Mouse (Mus musculus) C2C12 (cell line): ENCODE results near the gene Fam205c. TPM values are rescaled to one million over a fixed set of nuclear protein-coding genes. Genes with fewer than 3 reads are reported as not detected.

Source experiments
- H3K27me3 ChIP-seq: one replicate; pipeline ENCODE4 v1.6.1; 2011; ENCODE audit not compliant: control insufficient read depth, insufficient read depth, insufficient read length
- H3K36me3 ChIP-seq: one replicate; pipeline ENCODE4 v1.6.1; 2011; ENCODE audit not compliant: control insufficient read depth, insufficient read depth
- H3K4me3 ChIP-seq: one replicate; pipeline ENCODE4 v1.5.1; 2011; ENCODE audit warnings: mild to moderate bottlenecking, control low read depth; ENCODE audit not compliant: poor library complexity, insufficient read depth, severe bottlenecking
- H3K79me2 ChIP-seq: one replicate; pipeline ENCODE4 v1.6.1; 2011; ENCODE audit not compliant: control insufficient read depth, insufficient read depth
- H3K79me3 ChIP-seq: one replicate; pipeline ENCODE4 v1.6.1; 2011; ENCODE audit warnings: low read depth, control low read depth
- H3ac ChIP-seq: one replicate; pipeline ENCODE3; 2011; ENCODE audit warnings: low read depth; ENCODE audit not compliant: control insufficient read depth, insufficient read length
- CEBPB ChIP-seq: IDR thresholded peaks from one replicate; pipeline ENCODE4 v1.6.1; 2011; ENCODE audit warnings: low read depth, mild to moderate bottlenecking, control low read depth, moderate library complexity
- CTCF ChIP-seq: IDR thresholded peaks from one replicate; pipeline ENCODE4 v1.5.1; 2011; ENCODE audit not compliant: control insufficient read depth, insufficient read depth, insufficient read length
- FOSL1 ChIP-seq: IDR thresholded peaks from one replicate; pipeline ENCODE4 v1.8.0; 2011; ENCODE audit warnings: mild to moderate bottlenecking, low read length; ENCODE audit not compliant: poor library complexity, insufficient read depth, severe bottlenecking
- MAX ChIP-seq: IDR thresholded peaks from one replicate; pipeline ENCODE4 v1.6.1; 2011; ENCODE audit warnings: mild to moderate bottlenecking, control low read depth
- MYOD1 ChIP-seq: IDR thresholded peaks from one replicate; pipeline ENCODE4 v1.6.1; 2011; ENCODE audit warnings: low read depth; ENCODE audit not compliant: control insufficient read depth, insufficient read length
- MYOG ChIP-seq: IDR thresholded peaks from one replicate; pipeline ENCODE4 v1.6.1; 2011; ENCODE audit not compliant: control insufficient read depth, insufficient read length; ENCODE audit errors: extremely low read depth
- USF1 ChIP-seq: IDR thresholded peaks from one replicate; pipeline ENCODE4 v1.6.1; 2011; ENCODE audit warnings: low read depth, mild to moderate bottlenecking, control low read depth, moderate library complexity
- polyA plus RNA-seq: library from polyadenylated mRNA; unstranded; fragments of >200 nt; fragmentation: generic; extraction: Trizol; gene quantifications from one replicate; pipeline ENCODE4 v1.2.1, GENCODE M21; 2012; ENCODE audit warnings: missing spikeins

The Fam205c gene
- polyA plus RNA-seq, 1 experiment, result not detected

DNA sequence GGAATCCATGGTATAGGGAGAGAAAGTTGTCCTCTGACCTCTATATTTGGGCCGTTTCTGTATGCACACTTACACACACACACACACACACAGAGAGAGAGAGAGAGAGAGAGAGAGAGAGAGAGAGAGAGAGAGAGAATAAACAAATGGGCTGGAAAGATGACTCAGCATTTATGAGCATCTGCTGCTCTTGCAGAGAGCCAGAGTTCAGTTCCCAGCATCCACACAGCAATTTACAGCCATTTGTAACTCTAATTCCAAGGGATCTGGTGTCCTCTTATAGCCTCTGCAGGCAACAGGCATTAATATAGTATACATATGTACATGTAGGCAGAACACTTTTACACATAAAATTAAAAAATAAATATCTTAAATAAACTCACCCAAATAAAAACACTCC lies 29.9 kb upstream of the Fam205c start:
- no peaks in the 10 kb centered on the region for H3K79me3 ChIP-seq
- no peak overlapping the region for H3K4me3 ChIP-seq
- no peaks in the 10 kb centered on the region for H3K79me2 ChIP-seq
- TF ChIP-seq CEBPB (no peak), FOSL1 (no peak), MAX (no peak), MYOD1 (no peak)
- H3K36me3 ChIP-seq, result no peaks in the 10 kb centered on the region
- H3ac ChIP-seq, result no peak overlapping the region
- H3K27me3 ChIP-seq, result peaks cover 32% of the 10 kb centered on the region

DNA sequence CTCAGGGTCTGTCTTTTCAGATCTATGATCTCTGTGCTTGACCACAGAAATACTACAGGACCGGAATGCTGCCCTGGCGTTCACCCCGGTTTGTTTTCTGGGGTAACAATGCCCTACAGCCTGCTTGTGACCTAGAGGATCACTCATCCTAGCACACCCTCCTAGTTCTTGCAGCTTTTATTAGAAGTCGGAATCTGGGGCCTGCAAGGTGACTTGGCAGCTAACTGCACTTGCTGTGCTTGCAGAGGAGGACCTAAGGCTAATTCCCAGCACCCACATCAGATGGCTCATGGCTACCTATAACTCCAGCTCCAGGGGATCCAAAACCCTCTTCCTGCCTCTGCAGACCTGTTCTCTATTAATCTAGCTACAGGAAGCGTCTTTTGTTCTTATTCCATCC lies 28.7 kb upstream of the Fam205c start:
- no peaks in the 10 kb centered on the region for H3K36me3 ChIP-seq
- no peak overlapping the region for H3K4me3 ChIP-seq
- no peaks in the 10 kb centered on the region for H3K79me2 ChIP-seq
- no peak overlapping the region for H3ac ChIP-seq
- TF ChIP-seq USF1, result no peak
- TF ChIP-seq CTCF, result no peak
- TF ChIP-seq FOSL1, result no peak
- TF ChIP-seq CEBPB, result no peak
- no peak for TF ChIP-seq MYOD1
- TF ChIP-seq MAX, result no peak
- no peak for TF ChIP-seq MYOG
- H3K79me3 ChIP-seq, result no peaks in the 10 kb centered on the region
- H3K27me3 ChIP-seq, result peaks cover 32% of the 10 kb centered on the region

DNA sequence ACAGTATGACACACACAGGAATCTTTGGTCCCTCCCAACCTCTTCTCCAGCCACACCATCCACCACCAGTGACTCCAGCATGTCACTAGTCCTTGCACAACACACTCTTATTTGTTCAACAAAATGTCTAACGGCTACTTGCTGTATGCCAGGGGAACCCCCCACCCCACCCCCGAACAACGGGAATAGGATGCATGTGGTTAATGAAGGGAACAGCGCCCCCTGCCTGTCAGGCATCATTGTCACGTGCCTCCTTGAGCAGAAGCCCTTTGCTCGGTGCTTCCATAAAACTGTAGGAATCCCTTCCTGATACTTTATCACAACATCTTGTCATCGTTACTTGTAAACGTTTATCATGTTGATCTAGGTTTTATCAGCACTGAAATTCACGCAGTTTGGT lies 28.1 kb upstream of the Fam205c start:
- Histone ChIP-seq H3ac (no peak overlapping the region), H3K79me2 (no peaks in the 10 kb centered on the region), H3K4me3 (no peak overlapping the region), H3K36me3 (no peaks in the 10 kb centered on the region), H3K27me3 (peaks cover 32% of the 10 kb centered on the region), H3K79me3 (no peaks in the 10 kb centered on the region)
- no peak for TF ChIP-seq CTCF
- TF ChIP-seq USF1, result peak; percentile 58

DNA sequence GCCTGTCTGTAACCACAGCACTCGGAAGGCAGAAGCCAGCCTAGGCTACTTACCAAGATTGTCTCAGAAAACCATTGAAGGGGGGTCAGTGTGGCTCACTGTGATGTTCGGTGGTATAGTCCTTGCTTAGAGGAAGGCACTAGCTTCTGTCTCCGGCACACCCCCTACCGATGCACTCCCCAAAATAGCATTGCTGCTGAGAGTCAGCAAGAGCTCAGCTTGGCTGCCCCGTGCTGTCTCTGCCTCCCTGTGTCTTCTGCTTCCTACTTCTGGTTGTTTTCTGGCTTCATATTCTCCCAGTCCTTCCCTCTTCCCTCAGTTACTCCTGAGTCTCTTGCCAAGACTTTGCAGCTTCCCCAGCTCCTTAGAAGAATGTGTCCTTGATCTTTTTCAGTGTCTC lies 26.8 kb upstream of the Fam205c start:
- H3K79me3 ChIP-seq, result no peaks in the 10 kb centered on the region
- no peak overlapping the region for H3ac ChIP-seq
- H3K36me3 ChIP-seq, result no peaks in the 10 kb centered on the region
- no peaks in the 10 kb centered on the region for H3K79me2 ChIP-seq
- TF ChIP-seq CEBPB (no peak), MYOD1 (no peak), USF1 (no peak), FOSL1 (no peak), MYOG (no peak), CTCF (no peak), MAX (no peak)
- H3K4me3 ChIP-seq, result no peak overlapping the region
- H3K27me3 ChIP-seq, result peaks cover 32% of the 10 kb centered on the region

DNA sequence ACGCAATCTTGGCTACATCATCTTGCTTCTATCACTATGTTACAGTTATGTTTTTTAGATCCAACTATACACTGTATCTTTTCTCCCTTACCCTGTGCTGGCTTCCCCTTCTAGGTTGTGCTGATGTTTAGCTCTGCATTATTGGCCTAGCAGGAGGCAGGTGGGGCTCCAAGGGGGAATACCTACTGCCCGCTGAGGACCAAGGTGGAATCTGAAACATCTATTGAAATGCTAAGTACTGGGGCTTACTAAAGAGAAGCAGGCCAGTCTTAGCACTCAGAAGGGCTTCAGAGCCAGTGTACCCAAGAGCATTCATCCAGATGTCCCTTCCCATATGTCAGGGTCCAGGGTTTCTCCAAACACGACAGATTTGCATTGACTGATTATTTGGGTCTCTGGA lies 24.9 kb upstream of the Fam205c start:
- TF ChIP-seq CTCF, result no peak
- Histone ChIP-seq H3K27me3 (peaks cover 21% of the 10 kb centered on the region), H3ac (no peak overlapping the region)

DNA sequence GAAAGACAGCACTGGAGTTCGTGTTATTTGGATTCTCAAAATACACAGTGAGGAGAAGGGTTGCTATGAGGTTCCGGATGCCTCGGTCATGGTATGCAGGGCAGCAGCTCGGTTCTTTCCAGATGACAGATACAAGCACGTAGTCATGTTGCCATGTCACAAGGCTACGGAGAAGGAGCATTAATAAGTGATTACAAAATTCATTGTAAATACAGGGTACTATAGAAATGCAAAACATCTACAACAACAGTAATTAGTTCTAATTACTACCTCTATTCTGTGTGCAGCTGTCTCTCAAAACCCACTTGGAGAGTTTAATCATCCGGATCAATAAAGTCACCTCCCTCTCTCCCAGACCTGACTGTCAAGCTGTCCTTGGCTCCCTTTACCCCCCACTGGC lies 21.1 kb upstream of the Fam205c start:
- no peaks in the 10 kb centered on the region for H3K79me3 ChIP-seq
- H3K36me3 ChIP-seq, result no peaks in the 10 kb centered on the region
- no peak for TF ChIP-seq CEBPB
- no peak for TF ChIP-seq USF1
- no peak for TF ChIP-seq CTCF
- TF ChIP-seq FOSL1, result no peak
- no peak for TF ChIP-seq MAX
- no peak for TF ChIP-seq MYOD1
- no peak for TF ChIP-seq MYOG
- H3K79me2 ChIP-seq, result no peaks in the 10 kb centered on the region
- H3K4me3 ChIP-seq, result no peak overlapping the region
- H3K27me3 ChIP-seq, result peaks cover 3% of the 10 kb centered on the region
- no peak overlapping the region for H3ac ChIP-seq

More for the DNA sequence above, 24.9 kb upstream of the Fam205c start:
- no peak overlapping the region for H3K4me3 ChIP-seq
- no peaks in the 10 kb centered on the region for H3K79me2 ChIP-seq
- H3K36me3 ChIP-seq, result no peaks in the 10 kb centered on the region
- no peaks in the 10 kb centered on the region for H3K79me3 ChIP-seq

DNA sequence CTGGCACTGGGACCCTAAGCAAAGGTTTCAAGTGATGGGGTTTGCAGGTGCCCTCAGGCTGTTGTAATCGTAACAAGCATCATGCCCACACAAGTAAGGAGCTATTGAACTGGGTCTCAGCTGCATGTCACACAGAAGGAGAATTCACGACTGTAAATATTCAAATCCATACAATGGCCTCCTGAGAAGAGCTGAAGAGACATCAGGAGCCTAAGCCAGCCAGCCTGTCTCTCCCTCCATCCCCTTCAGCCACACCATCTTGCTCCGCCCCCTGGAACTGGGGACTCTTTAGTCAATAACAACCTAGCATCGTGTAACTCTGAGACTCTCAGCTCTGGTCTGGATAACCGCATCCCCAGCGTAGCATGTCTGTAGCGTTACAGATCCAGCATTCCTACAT lies 17.1 kb upstream of the Fam205c start:
- no peaks in the 10 kb centered on the region for H3K79me3 ChIP-seq
- H3K79me2 ChIP-seq, result no peaks in the 10 kb centered on the region
- no peak for TF ChIP-seq FOSL1
- TF ChIP-seq MYOD1, result no peak
- no peak for TF ChIP-seq CEBPB
- TF ChIP-seq USF1, result no peak
- TF ChIP-seq CTCF, result no peak
- no peak for TF ChIP-seq MAX
- no peak for TF ChIP-seq MYOG
- no peak overlapping the region for H3K4me3 ChIP-seq
- no peaks in the 10 kb centered on the region for H3K36me3 ChIP-seq
- no peak overlapping the region for H3ac ChIP-seq
- peaks cover 8% of the 10 kb centered on the region for H3K27me3 ChIP-seq
